1 mouse cellular context compared by ENCODE assay signal in the genomic region with DNA sequence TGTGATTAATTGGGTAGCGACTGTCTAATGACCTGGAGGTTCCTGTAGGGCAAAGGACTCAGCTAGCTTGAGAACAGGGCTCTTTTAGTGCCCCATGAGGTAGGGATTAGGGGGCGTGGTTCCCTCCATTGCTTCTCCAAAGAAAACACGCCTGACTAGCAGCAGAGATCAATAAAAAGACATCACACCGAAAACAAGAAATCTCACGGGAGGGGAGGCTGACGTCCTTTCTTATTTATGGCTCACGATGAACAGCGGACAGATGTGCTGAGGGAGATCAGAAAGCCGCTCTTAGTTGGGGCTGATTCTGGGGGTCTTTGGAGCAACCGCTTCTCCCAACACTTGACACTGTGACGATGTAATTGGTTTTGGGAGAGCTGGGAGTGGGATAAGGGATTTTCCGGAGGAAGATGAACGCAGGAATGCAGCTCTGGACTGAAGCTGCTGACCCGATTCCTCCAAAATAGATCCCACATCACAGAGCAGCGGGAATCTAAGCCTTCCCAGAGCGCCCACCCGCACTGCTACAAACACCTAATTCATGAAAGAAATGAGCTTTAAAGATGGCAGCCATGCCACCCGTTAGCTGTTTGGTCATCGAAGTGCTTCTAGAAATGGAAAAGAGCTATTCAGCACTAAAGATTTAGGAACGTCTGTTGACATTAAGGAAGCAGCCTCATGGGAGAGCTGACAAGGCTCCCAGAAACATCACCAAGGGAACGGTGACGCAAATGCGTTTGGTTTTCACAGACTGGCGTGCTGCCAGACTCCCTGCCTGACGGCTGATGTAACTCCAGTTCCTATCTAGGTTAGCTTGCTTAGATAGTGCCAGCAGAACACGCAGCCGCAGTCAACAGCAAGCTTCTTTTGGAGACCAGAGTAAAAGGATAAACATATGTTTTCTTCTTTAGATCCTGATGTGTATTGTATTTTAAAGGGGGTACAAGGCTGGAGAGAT.
A peak's percentile ranks its signal among the peaks of the same experiment; 100 is the strongest.
TF ChIP-seq lines count a peak whose summit lies in the region.

No protein-coding gene starts in this region.

TF ChIP-seq in MEL, 35 proteins besides CTCF, POLR2A, EP300 and RAD21 (continued from another document):
- TF ChIP-seq MYC (IDR thresholded peaks at IDR 0.05; ENCODE audit: low read depth, low read length) (0 out of 2 replicates have a peak, but pooled peaks have one; percentile 31), TAL1 (IDR thresholded peaks at IDR 0.05; ENCODE audit: low read length) (no peak), ZC3H11A (IDR thresholded peaks at IDR 0.05; ENCODE audit: low read depth, low read length) (0 out of 2 replicates have a peak, but pooled peaks have one; percentile 15), NRF1 (IDR thresholded peaks at IDR 0.05; ENCODE audit: insufficient read depth, low read depth, low read length, poor library complexity, severe bottlenecking) (peak; percentile 59), BHLHE40 (IDR thresholded peaks at IDR 0.05; ENCODE audit: borderline replicate concordance, low read depth, low read length) (peak; percentile 33; the same call in 1 of the 2 replicates), USF2 (IDR thresholded peaks at IDR 0.05; ENCODE audit: borderline replicate concordance in 1 of 2, insufficient read depth in 1 of 2, low read depth in 1 of 2, low read length in 2 of 2) (no peak), NELFE (IDR thresholded peaks at IDR 0.05; ENCODE audit: low read depth, low read length) (no peak), E2F4 (IDR thresholded peaks at IDR 0.05; ENCODE audit: borderline replicate concordance, low read depth, low read length) (no peak), MAZ (IDR thresholded peaks at IDR 0.05; ENCODE audit: low read depth, low read length) (no peak), CHD1 (IDR thresholded peaks at IDR 0.05; ENCODE audit: low read depth, low read length) (no peak), ELF1 (IDR thresholded peaks at IDR 0.05; ENCODE audit: low read depth, low read length) (peak; percentile 56), KAT2A (conservative IDR thresholded peaks at IDR 0.05; ENCODE audit: low read depth, low read length) (no peak), GATA1 (IDR thresholded peaks at IDR 0.05; ENCODE audit: low read depth, low read length) (peak; percentile 87), UBTF (IDR thresholded peaks at IDR 0.05; ENCODE audit: borderline replicate concordance, insufficient read depth, low read depth, low read length) (no peak), POLR2AphosphoS2 (IDR thresholded peaks at IDR 0.05; ENCODE audit: low read length) (no peak), SMC3 (IDR thresholded peaks at IDR 0.05; ENCODE audit: low read depth, low read length) (no peak)
